Mouse (Mus musculus) embryonic fibroblast, embryonic 13.5 days (primary cell): Measurements from ENCODE around the gene Tspan11. TPM values are rescaled to one million over a fixed set of nuclear protein-coding genes. Genes with fewer than 3 reads are reported as not detected.

ENCODE experiments used
- H3K27ac ChIP-seq: 2 replicates; pipeline ENCODE4 v1.5.1; 2012; ENCODE audit warnings: low read length, control low read depth, inconsistent platforms; ENCODE audit not compliant: insufficient read depth
- H3K4me1 ChIP-seq: 2 replicates; pipeline ENCODE4 v1.6.1; 2011; ENCODE audit warnings: low read length; ENCODE audit not compliant: control insufficient read depth, insufficient read depth
- H3K4me3 ChIP-seq: 2 replicates; pipeline ENCODE4 v1.5.1; 2011; ENCODE audit warnings: mild to moderate bottlenecking, control low read depth, low read length; ENCODE audit not compliant: insufficient read depth
- CTCF ChIP-seq: IDR thresholded peaks from 2 replicates; pipeline ENCODE4 v1.5.1; 2011; ENCODE audit warnings: mild to moderate bottlenecking, control low read depth, low read length, moderate library complexity, borderline replicate concordance; ENCODE audit not compliant: insufficient read depth
- POLR2A ChIP-seq: IDR thresholded peaks from 2 replicates; pipeline ENCODE4 v1.6.1; 2011; ENCODE audit warnings: low read depth, mild to moderate bottlenecking, control low read depth, low read length, moderate library complexity
- polyA plus RNA-seq: library from polyadenylated mRNA; stranded (reverse); fragments of >200 nt; gene quantifications from 2 replicates; pipeline ENCODE4 v1.2.4, GENCODE M21; 2011; ENCODE audit warnings: low read depth; ENCODE audit not compliant: missing spikeins, insufficient read length

Gene Tspan11
- polyA plus RNA-seq, 1 experiment = 17.9 TPM

- Histone ChIP-seq H3K27ac (no peak overlapping the region), H3K4me1 (no peaks in the 10 kb centered on the region), H3K4me3 (no peak overlapping the region)
- TF ChIP-seq POLR2A (no peak), CTCF (no peak)
Measured at GRCm38 (mm10) chr6:128000777-128001176, 113.4 kb downstream of the Tspan11 start.

DNA sequence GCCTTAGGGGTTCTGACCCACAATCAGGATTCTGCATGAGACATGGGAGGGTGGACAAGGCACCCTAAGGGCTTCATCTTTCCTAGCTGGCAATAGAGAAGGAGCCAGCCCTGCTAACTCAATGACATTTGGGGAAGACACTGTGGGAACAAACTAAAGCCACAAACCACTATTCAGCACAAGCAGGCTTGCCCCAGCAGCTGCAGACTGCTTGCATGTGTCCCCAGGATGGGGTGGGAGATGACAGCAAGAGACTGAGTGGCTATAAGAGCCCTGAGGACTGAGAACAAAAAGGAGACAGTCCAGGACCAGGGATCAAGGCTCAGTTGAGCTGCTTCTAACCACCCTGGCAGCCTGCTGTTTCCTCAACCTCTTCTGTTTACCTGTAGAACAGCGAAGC, 114.2 kb downstream of the Tspan11 start:
- Histone ChIP-seq H3K4me3 (no peak overlapping the region), H3K4me1 (peaks cover 6% of the 10 kb centered on the region; the same call in 1 of the 2 replicates), H3K27ac (no peak overlapping the region)
- TF ChIP-seq POLR2A = no peak
- TF ChIP-seq CTCF = no peak

DNA sequence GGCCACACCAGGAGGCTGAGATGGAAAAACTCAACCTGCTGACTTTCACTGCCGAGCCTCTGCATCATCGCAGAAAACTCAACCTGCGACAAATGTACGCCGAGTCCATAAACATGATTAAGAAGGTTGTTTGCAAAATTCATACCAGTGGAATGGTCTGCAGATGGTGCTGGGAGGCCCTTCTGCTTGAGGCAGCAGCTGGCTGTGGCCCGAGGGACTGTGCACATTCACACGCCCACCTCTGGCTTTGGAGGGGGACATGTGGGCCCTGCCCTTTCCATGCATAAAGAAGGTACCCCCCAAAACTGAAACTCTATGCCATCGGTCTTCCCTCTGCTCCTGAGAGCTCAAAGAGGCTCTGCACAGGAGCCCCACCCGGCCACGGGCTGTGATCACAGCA, 114.7 kb downstream of the Tspan11 start:
- Histone ChIP-seq H3K27ac (no peak overlapping the region), H3K4me3 (no peak overlapping the region), H3K4me1 (peaks cover 7% of the 10 kb centered on the region; the same call in 1 of the 2 replicates)
- TF ChIP-seq POLR2A = no peak

- TF ChIP-seq CTCF = no peak
- Histone ChIP-seq H3K4me3 (no peak overlapping the region), H3K27ac (no peak overlapping the region), H3K4me1 (peaks cover 11% of the 10 kb centered on the region; the same call in 1 of the 2 replicates)
Measured at GRCm38 (mm10) chr6:128002667-128003066, 115.3 kb downstream of the Tspan11 start.

DNA sequence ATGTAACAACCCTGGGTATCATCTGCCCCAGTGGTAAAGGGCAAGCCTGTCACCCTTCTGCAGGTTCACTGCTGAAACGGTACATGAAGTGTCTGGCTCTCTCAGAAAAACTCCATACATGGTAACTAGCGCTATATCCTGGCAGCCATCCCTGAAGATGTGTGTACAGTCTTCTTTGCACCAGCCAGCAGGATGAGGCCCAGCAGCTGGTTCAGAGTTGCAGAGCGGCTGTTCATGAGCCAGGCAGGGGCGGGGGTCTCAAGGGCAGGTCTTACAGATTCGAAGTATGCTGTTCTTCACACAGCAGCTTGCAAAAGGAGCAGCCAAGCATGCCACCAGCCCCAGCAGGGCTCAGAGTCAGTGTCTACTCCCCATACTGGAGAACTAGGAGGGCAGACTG, 116.2 kb downstream of the Tspan11 start:
- no peak for TF ChIP-seq POLR2A
- TF ChIP-seq CTCF = no peak
- Histone ChIP-seq H3K27ac (no peak overlapping the region), H3K4me1 (peaks cover 11% of the 10 kb centered on the region; the same call in 1 of the 2 replicates), H3K4me3 (no peak overlapping the region)

Other genes with a start within 250 kb of the Tspan11 start
- gene Prmt8, start 118.1 kb upstream of the Tspan11 start, polyA plus RNA-seq = not detected in 2 replicates